In genomic region chr1:180604579-180604978, GRCm38 (mm10) we compare ENCODE assay signal across 9 mouse cellular contexts. TPM values are rescaled to one million over a fixed set of nuclear protein-coding genes. Genes with fewer than 3 reads are reported as not detected.
A peak's percentile ranks its signal among the peaks of the same experiment; 100 is the strongest.
DNase-seq lines count a peak whose midpoint lies in the region; ATAC-seq lines count a peak whose summit lies in the region.
"Had no signal": no experiment of that assay in that cellular context is flagged by ENCODE, and none has a peak within 500 bp of the region (broad histone marks: within the 10 kb centered on the region; RNA-seq: fewer than 3 reads in every experiment).

No protein-coding gene starts in this region.

- no peak overlapping the region for H3K4me3 ChIP-seq in forebrain, embryonic 14.5 days (ENCODE audit: low read depth, low read length)
- no peak overlapping the region for H3K4me3 ChIP-seq in forebrain, embryonic 10.5 days
- H3K4me3 ChIP-seq in liver, embryonic 12.5 days = no peak overlapping the region
- H3K4me3 ChIP-seq: embryonic facial prominence, embryonic 12.5 days had no signal

- peak; percentile 12 for DNase-seq in forebrain, embryonic 14.5 days (ENCODE audit: low spot score)
- no peak for DNase-seq in forebrain, embryonic 10.5 days (ENCODE audit: extremely low spot score, low spot score)
- peak; percentile 8 for DNase-seq in brain, embryonic 18.5 days (ENCODE audit: low read depth, low spot score)
- peak; percentile 75 for DNase-seq in gastrocnemius, postnatal 25 days
- DNase-seq in layer of hippocampus, adult 9-10 months (ENCODE audit: low spot score) = peak; percentile 66
- peak; percentile 83 to 86 for DNase-seq in right cerebral cortex, adult 2 months (ENCODE audit: low spot score in 2 of 2)
- no peak for DNase-seq in lung, postnatal 36 days

- no peaks in the 10 kb centered on the region for H3K9me3 ChIP-seq in forebrain, embryonic 14.5 days (replicated peaks; ENCODE audit: control insufficient read depth, low read length)
- no peaks in the 10 kb centered on the region for H3K9me3 ChIP-seq in forebrain, embryonic 10.5 days
- no peaks in the 10 kb centered on the region for H3K9me3 ChIP-seq in liver, embryonic 12.5 days (replicated peaks)
- H3K9me3 ChIP-seq: embryonic facial prominence, embryonic 12.5 days had no signal

- WGBS in forebrain, embryonic 14.5 days = 78% methylated on average over 4 of the region's 4 CpGs
- WGBS in forebrain, embryonic 10.5 days = 80% methylated on average over 4 of the region's 4 CpGs
- WGBS in liver, embryonic 12.5 days (ENCODE audit: insufficient replicate concordance) = 63% methylated on average over 4 of the region's 4 CpGs

- no peak overlapping the region for H3K4me2 ChIP-seq in forebrain, embryonic 14.5 days (ENCODE audit: low read length)
- H3K4me2 ChIP-seq in liver, embryonic 12.5 days = no peak overlapping the region
- H3K4me2 ChIP-seq: embryonic facial prominence, embryonic 12.5 days had no signal

- no peaks in the 10 kb centered on the region for H3K27me3 ChIP-seq in forebrain, embryonic 14.5 days (replicated peaks; ENCODE audit: control insufficient read depth, insufficient read depth, low read length)
- H3K27me3 ChIP-seq in forebrain, embryonic 10.5 days (ENCODE audit: poor library complexity, severe bottlenecking) = no peaks in the 10 kb centered on the region
- no peaks in the 10 kb centered on the region for H3K27me3 ChIP-seq in liver, embryonic 12.5 days (replicated peaks)
- H3K27me3 ChIP-seq: embryonic facial prominence, embryonic 12.5 days had no signal

- no peak overlapping the region for H3K9ac ChIP-seq in forebrain, embryonic 14.5 days (ENCODE audit: low read length)
- no peak overlapping the region for H3K9ac ChIP-seq in liver, embryonic 12.5 days
- H3K9ac ChIP-seq: embryonic facial prominence, embryonic 12.5 days had no signal

- H3K27ac ChIP-seq in forebrain, embryonic 14.5 days (ENCODE audit: low read depth, low read length) = no peak overlapping the region
- no peak overlapping the region for H3K27ac ChIP-seq in forebrain, embryonic 10.5 days
- no peak overlapping the region for H3K27ac ChIP-seq in liver, embryonic 12.5 days
- H3K27ac ChIP-seq: embryonic facial prominence, embryonic 12.5 days had no signal

- peaks cover 48% of the 10 kb centered on the region for H3K36me3 ChIP-seq in forebrain, embryonic 14.5 days (ENCODE audit: control insufficient read depth, insufficient read depth, low read length)
- H3K36me3 ChIP-seq in forebrain, embryonic 10.5 days (replicated peaks) = peaks cover 67% of the 10 kb centered on the region
- peaks cover 43% of the 10 kb centered on the region for H3K36me3 ChIP-seq in liver, embryonic 12.5 days

- ATAC-seq in forebrain, embryonic 14.5 days = no peak
- ATAC-seq in liver, embryonic 12.5 days = no peak

- no peaks in the 10 kb centered on the region for H3K4me1 ChIP-seq in forebrain, embryonic 14.5 days (ENCODE audit: control insufficient read depth, insufficient read depth, low read length)
- H3K4me1 ChIP-seq in forebrain, embryonic 10.5 days = no peaks in the 10 kb centered on the region
- no peaks in the 10 kb centered on the region for H3K4me1 ChIP-seq in liver, embryonic 12.5 days
- H3K4me1 ChIP-seq: embryonic facial prominence, embryonic 12.5 days had no signal

RNA-seq across cellular contexts. Expression of gene Parp1, which starts 35.9 kb away (rescaled TPM):
- 118 and 127 TPM in 2 replicates for polyA plus RNA-seq in forebrain, embryonic 14.5 days (2014; fragmentation: Nextera tagmentation; extraction: Ambion mirVana)
- 328 and 332 TPM in 2 replicates for polyA plus RNA-seq in forebrain, embryonic 10.5 days (2016; fragmentation: Nextera tagmentation; extraction: Ambion mirVana)
- 10 to 100 TPM; 50.8 to 52.7 TPM for total RNA-seq in gastrocnemius, postnatal 25 days (2021)
- 111 and 115 TPM in 2 replicates for polyA plus RNA-seq in liver, embryonic 12.5 days (2016; fragmentation: Nextera tagmentation; extraction: Ambion mirVana)

RNA-seq across cellular contexts. Expression of gene Lin9, which starts 36.4 kb away (rescaled TPM):
- polyA plus RNA-seq in forebrain, embryonic 14.5 days (2014; fragmentation: Nextera tagmentation; extraction: Ambion mirVana) = 17.7 and 21.3 TPM in 2 replicates
- polyA plus RNA-seq in forebrain, embryonic 10.5 days (2016; fragmentation: Nextera tagmentation; extraction: Ambion mirVana) = 28.0 and 28.1 TPM in 2 replicates
- 1 to 10 TPM; 2.7 to 3.6 TPM for total RNA-seq in gastrocnemius, postnatal 25 days (2021)
- polyA plus RNA-seq in liver, embryonic 12.5 days (2016; fragmentation: Nextera tagmentation; extraction: Ambion mirVana) = 17.5 and 18.9 TPM in 2 replicates

Comparison
In these comparisons a context has a peak if more than half of its experiments do, and no peak if none do; other contexts are left out.
1. DNase-seq: peak in forebrain, embryonic 14.5 days (single experiment), brain, embryonic 18.5 days (single experiment), gastrocnemius, postnatal 25 days (single experiment), layer of hippocampus, adult 9-10 months (single experiment) and right cerebral cortex, adult 2 months (2 of 2); none in forebrain, embryonic 10.5 days (single experiment) and lung, postnatal 36 days (single experiment).